Mouse (Mus musculus): ENCODE measurements at regions not wholly inside any gene's neighbourhood (a gene's known extent, or its start where the extent isn't known, plus 50 kb on each side); places are given as distances from the start of the nearest gene placed in this dataset.

GRCm38 (mm10) chr6:116767738-116768522 lies 51.2 kb upstream of the Tmem72 start:
- peak; percentile 59 for DNase-seq (ENCODE audit: low read depth, low spot score)

- DNase-seq (ENCODE audit: low read depth, low spot score) = peak; percentile 44
Measured at GRCm38 (mm10) chr6:116774954-116775675, 58.4 kb upstream of the Tmem72 start.

- no peak for DNase-seq (ENCODE audit: low read depth, low spot score)
Measured at GRCm38 (mm10) chr6:116786553-116787335, 70.0 kb upstream of the Tmem72 start.

GRCm38 (mm10) chr6:116793321-116793960 lies 76.7 kb upstream of the Tmem72 start:
- no peak for DNase-seq (ENCODE audit: low read depth, low spot score)

GRCm38 (mm10) chr6:116793961-116794336 lies 77.2 kb upstream of the Tmem72 start:
- no peak for DNase-seq (ENCODE audit: low read depth, low spot score)

GRCm38 (mm10) chr6:116821215-116821912 lies 104.7 kb upstream of the Tmem72 start:
- DNase-seq (ENCODE audit: low read depth, low spot score) = peak; percentile 13

GRCm38 (mm10) chr6:116822605-116823004 lies 105.9 kb upstream of the Tmem72 start:
- no peak for DNase-seq (ENCODE audit: low read depth, low spot score)

GRCm38 (mm10) chr6:116825628-116826027 lies 108.9 kb upstream of the Tmem72 start:
- no peak for DNase-seq (ENCODE audit: low read depth, low spot score)

GRCm38 (mm10) chr6:116829341-116829740 lies 112.6 kb upstream of the Tmem72 start:
- DNase-seq (ENCODE audit: low read depth, low spot score) = no peak

GRCm38 (mm10) chr6:116845990-116846862 lies 129.5 kb upstream of the Tmem72 start:
- no peak for DNase-seq (ENCODE audit: low read depth, low spot score)

- no peak for DNase-seq (ENCODE audit: low read depth, low spot score)
Measured at GRCm38 (mm10) chr6:116848538-116849093, 131.9 kb upstream of the Tmem72 start.

- no peak for DNase-seq (ENCODE audit: low read depth, low spot score)
Measured at GRCm38 (mm10) chr6:116854029-116854428, 137.3 kb upstream of the Tmem72 start.

GRCm38 (mm10) chr6:116856093-116856492 lies 139.4 kb upstream of the Tmem72 start:
- DNase-seq (ENCODE audit: low read depth, low spot score) = no peak

GRCm38 (mm10) chr6:116856917-116857491 lies 140.3 kb upstream of the Tmem72 start:
- no peak for DNase-seq (ENCODE audit: low read depth, low spot score)

GRCm38 (mm10) chr6:116863130-116863529 lies 146.4 kb upstream of the Tmem72 start:
- DNase-seq (ENCODE audit: low read depth, low spot score) = no peak

- DNase-seq (ENCODE audit: low read depth, low spot score) = no peak
Measured at GRCm38 (mm10) chr6:116863626-116864025, 146.9 kb upstream of the Tmem72 start.

GRCm38 (mm10) chr6:116893299-116893698 lies 176.6 kb upstream of the Tmem72 start:
- DNase-seq (ENCODE audit: low read depth, low spot score) = no peak

GRCm38 (mm10) chr6:116894252-116894651 lies 177.5 kb upstream of the Tmem72 start:
- DNase-seq (ENCODE audit: low read depth, low spot score) = no peak

GRCm38 (mm10) chr6:116895114-116895513 lies 178.4 kb upstream of the Tmem72 start:
- DNase-seq (ENCODE audit: low read depth, low spot score) = no peak

Measured in R1 (cell line).